18 mouse cellular contexts compared by ENCODE assay signal in genomic region chr12:54049926-54050325, GRCm38 (mm10).
"Had no signal": no experiment of that assay in that cellular context is flagged by ENCODE, and none has a peak within 500 bp of the region (broad histone marks: within the 10 kb centered on the region; RNA-seq: fewer than 3 reads in every experiment).

No protein-coding gene starts in this region.

- H3K36me3 ChIP-seq: lung, embryonic 15.5 days; midbrain, embryonic 13.5 days; midbrain, embryonic 15.5 days; neural tube, embryonic 12.5 days; stomach, embryonic 15.5 days had no signal

- H3K4me1 ChIP-seq: lung, embryonic 15.5 days; megakaryocyte, embryonic 14.5 days; stomach, embryonic 15.5 days had no signal

- DNase-seq: liver, postnatal 0 days; lung, adult 2 months; lung, postnatal 14 days; lung, postnatal 36 days; right cerebral cortex, postnatal 14 days; thymus, adult 2 months; thymus, postnatal 25 days; thymus, postnatal 4 days had no signal

- H3K4me2 ChIP-seq: lung, embryonic 15.5 days; midbrain, embryonic 11.5 days; midbrain, embryonic 13.5 days; midbrain, embryonic 15.5 days; neural tube, embryonic 12.5 days; stomach, embryonic 15.5 days had no signal

- H3K9me3 ChIP-seq: lung, embryonic 15.5 days; megakaryocyte, embryonic 14.5 days; midbrain, embryonic 13.5 days; midbrain, embryonic 15.5 days; neural tube, embryonic 12.5 days; stomach, embryonic 15.5 days had no signal

- ATAC-seq: liver, postnatal 0 days; lung, postnatal 0 days; midbrain, embryonic 13.5 days; midbrain, embryonic 15.5 days had no signal

- H3K27ac ChIP-seq: lung, embryonic 15.5 days; macrophage; midbrain, embryonic 13.5 days; midbrain, embryonic 15.5 days; neural tube, embryonic 12.5 days; stomach, embryonic 15.5 days; stomach, postnatal 0 days had no signal

- H3K9ac ChIP-seq: liver, postnatal 0 days; lung, embryonic 15.5 days; midbrain, embryonic 13.5 days; midbrain, embryonic 15.5 days; neural tube, embryonic 12.5 days; stomach, embryonic 15.5 days had no signal

- H3K27me3 ChIP-seq: lung, embryonic 15.5 days; midbrain, embryonic 13.5 days; midbrain, embryonic 15.5 days; neural tube, embryonic 12.5 days; stomach, embryonic 15.5 days had no signal

- H3K4me3 ChIP-seq: lung, embryonic 15.5 days; megakaryocyte, embryonic 14.5 days; midbrain, embryonic 13.5 days; midbrain, embryonic 15.5 days; neural tube, embryonic 12.5 days; stomach, embryonic 15.5 days had no signal
